Mouse (Mus musculus): ENCODE data around the gene Wdr18. TPM values are rescaled to one million over a fixed set of nuclear protein-coding genes. Genes with fewer than 3 reads are reported as not detected.

Gene Wdr18
- polyA plus RNA-seq, 2 experiments, result 24.7 to 58.4 TPM

GRCm38 (mm10) chr10:79983205-79983604 is 23.3 kb downstream of the Wdr18 start:
- H3K36me3 ChIP-seq (replicated peaks; ENCODE audit: control insufficient read depth, insufficient read depth, low read depth), result peaks cover 9% of the 10 kb centered on the region
- peaks cover 5% of the 10 kb centered on the region; the same call in 1 of the 2 replicates for H3K27me3 ChIP-seq (ENCODE audit: control insufficient read depth, insufficient read depth, low read length)
- H3K4me3 ChIP-seq (ENCODE audit: insufficient read depth in 1 of 2, low read depth in 2 of 2, low read length in 2 of 2), result peak overlapping the region; percentile 92 to 97
- peak overlapping the region; percentile 97 for H3K4me2 ChIP-seq (ENCODE audit: low read depth)
- H3K4me1 ChIP-seq (replicated peaks; ENCODE audit: control insufficient read depth in 2 of 2, insufficient read depth in 2 of 2, low read length in 1 of 2), result peaks cover 28 to 36% of the 10 kb centered on the region in 2 experiments
- no peak for ATAC-seq (ENCODE audit: insufficient read depth)
- no peak for TF ChIP-seq CTCF (IDR thresholded peaks at IDR 0.05; ENCODE audit: low read depth)
- no peak for TF ChIP-seq EP300 (IDR thresholded peaks at IDR 0.05; ENCODE audit: low read depth)
- 69% methylated on average over 5 of the region's 5 CpGs for WGBS (ENCODE audit: insufficient replicate concordance)
- H3K27ac ChIP-seq, result peak overlapping the region; percentile 97
- H3K9me3 ChIP-seq (ENCODE audit: control insufficient read depth, low read length), result no peaks in the 10 kb centered on the region
- H3K9ac ChIP-seq (replicated peaks), result peak overlapping the region; percentile 96
- no peak for DNase-seq (ENCODE audit: low read depth in 3 of 3, low spot score in 3 of 3)

- WGBS (ENCODE audit: insufficient replicate concordance), result under 1% methylated on average over 18 of the region's 21 CpGs
- ATAC-seq (ENCODE audit: insufficient read depth), result no peak
- H3K4me1 ChIP-seq (replicated peaks; ENCODE audit: control insufficient read depth in 2 of 2, insufficient read depth in 2 of 2, low read length in 1 of 2), result peaks cover 31 to 36% of the 10 kb centered on the region in 2 experiments
Measured at GRCm38 (mm10) chr10:79983670-79984069, 23.7 kb downstream of the Wdr18 start.

GRCm38 (mm10) chr10:79984195-79984816 is 24.4 kb downstream of the Wdr18 start, which contains the start of gene Tmem259:
Tmem259 (minus strand) TSS chr10:79984330.
- Histone ChIP-seq H3K4me1 (replicated peaks; ENCODE audit: control insufficient read depth in 2 of 2, insufficient read depth in 2 of 2, low read length in 1 of 2) (peaks cover 31 to 40% of the 10 kb centered on the region in 2 experiments), H3K4me3 (ENCODE audit: insufficient read depth in 1 of 2, low read depth in 2 of 2, low read length in 2 of 2) (peak within 1 kb of the TSS; percentile 92 to 97), H3K9ac (replicated peaks) (peak within 1 kb of the TSS; percentile 96), H3K36me3 (replicated peaks; ENCODE audit: control insufficient read depth, insufficient read depth, low read depth) (no peaks in the 10 kb centered on the region; the same call in 1 of the 2 replicates), H3K27me3 (ENCODE audit: control insufficient read depth, insufficient read depth, low read length) (peaks cover 16% of the 10 kb centered on the region), H3K9me3 (ENCODE audit: control insufficient read depth, low read length) (no peaks in the 10 kb centered on the region), H3K27ac (peak within 1 kb of the TSS; percentile 97), H3K4me2 (ENCODE audit: low read depth) (peak within 1 kb of the TSS; percentile 97)
- ATAC-seq (ENCODE audit: insufficient read depth) (peak; percentile 72), DNase-seq (ENCODE audit: low read depth in 3 of 3, low spot score in 3 of 3) (peak; percentile 81 to 88 (median 83))
- TF ChIP-seq CTCF (IDR thresholded peaks at IDR 0.05; ENCODE audit: low read depth), result peak; percentile 79
- no peak for TF ChIP-seq EP300 (IDR thresholded peaks at IDR 0.05; ENCODE audit: low read depth)
- under 1% methylated on average over 49 of the region's 49 CpGs for WGBS (ENCODE audit: insufficient replicate concordance)

More at GRCm38 (mm10) chr10:79983670-79984069, 23.7 kb downstream of the Wdr18 start:
- TF ChIP-seq EP300 (IDR thresholded peaks at IDR 0.05; ENCODE audit: low read depth) (no peak), CTCF (IDR thresholded peaks at IDR 0.05; ENCODE audit: low read depth) (no peak)
- peak; percentile 62 to 67 (median 67) for DNase-seq (ENCODE audit: low read depth in 3 of 3, low spot score in 3 of 3)
- Histone ChIP-seq H3K4me2 (ENCODE audit: low read depth) (peak overlapping the region; percentile 97), H3K27ac (peak overlapping the region; percentile 97), H3K36me3 (replicated peaks; ENCODE audit: control insufficient read depth, insufficient read depth, low read depth) (peaks cover 6% of the 10 kb centered on the region), H3K9me3 (ENCODE audit: control insufficient read depth, low read length) (no peaks in the 10 kb centered on the region), H3K27me3 (ENCODE audit: control insufficient read depth, insufficient read depth, low read length) (peaks cover 10% of the 10 kb centered on the region), H3K4me3 (ENCODE audit: insufficient read depth in 1 of 2, low read depth in 2 of 2, low read length in 2 of 2) (peak overlapping the region; percentile 92 to 97), H3K9ac (replicated peaks) (peak overlapping the region; percentile 96)

GRCm38 (mm10) chr10:79984871-79985270 is 24.9 kb downstream of the Wdr18 start:
- H3K4me3 ChIP-seq (ENCODE audit: insufficient read depth in 1 of 2, low read depth in 2 of 2, low read length in 2 of 2), result peak overlapping the region; percentile 92 to 97
- H3K27me3 ChIP-seq (ENCODE audit: control insufficient read depth, insufficient read depth, low read length), result peaks cover 21% of the 10 kb centered on the region
- TF ChIP-seq EP300 (IDR thresholded peaks at IDR 0.05; ENCODE audit: low read depth) (no peak), CTCF (IDR thresholded peaks at IDR 0.05; ENCODE audit: low read depth) (no peak; the same call in 1 of the 2 replicates)
- H3K4me1 ChIP-seq (replicated peaks; ENCODE audit: control insufficient read depth in 2 of 2, insufficient read depth in 2 of 2, low read length in 1 of 2), result peaks cover 31 to 42% of the 10 kb centered on the region in 2 experiments
- no peaks in the 10 kb centered on the region for H3K9me3 ChIP-seq (ENCODE audit: control insufficient read depth, low read length)
- peak overlapping the region; percentile 97 for H3K4me2 ChIP-seq (ENCODE audit: low read depth)
- peak overlapping the region; percentile 97 for H3K27ac ChIP-seq
- peak overlapping the region; percentile 96 for H3K9ac ChIP-seq (replicated peaks)
- DNase-seq (ENCODE audit: low read depth in 3 of 3, low spot score in 3 of 3) (peak; percentile 98 to 99 (median 99)), ATAC-seq (ENCODE audit: insufficient read depth) (peak; percentile 84)
- H3K36me3 ChIP-seq (replicated peaks; ENCODE audit: control insufficient read depth, insufficient read depth, low read depth), result no peaks in the 10 kb centered on the region
- whole genome bisulfite sequencing (ENCODE audit: insufficient replicate concordance), result under 1% methylated on average over 22 of the region's 22 CpGs

Data from liver, embryonic 14.5 days (tissue).